Mouse (Mus musculus) liver (tissue): ENCODE results near the gene Casq2.

Experiments used
- DNase-seq: peaks from one replicate; pipeline ENCODE4 v3.0.0-alpha.2; 2020; ENCODE audit warnings: mixed read lengths

Casq2 gene

DNA sequence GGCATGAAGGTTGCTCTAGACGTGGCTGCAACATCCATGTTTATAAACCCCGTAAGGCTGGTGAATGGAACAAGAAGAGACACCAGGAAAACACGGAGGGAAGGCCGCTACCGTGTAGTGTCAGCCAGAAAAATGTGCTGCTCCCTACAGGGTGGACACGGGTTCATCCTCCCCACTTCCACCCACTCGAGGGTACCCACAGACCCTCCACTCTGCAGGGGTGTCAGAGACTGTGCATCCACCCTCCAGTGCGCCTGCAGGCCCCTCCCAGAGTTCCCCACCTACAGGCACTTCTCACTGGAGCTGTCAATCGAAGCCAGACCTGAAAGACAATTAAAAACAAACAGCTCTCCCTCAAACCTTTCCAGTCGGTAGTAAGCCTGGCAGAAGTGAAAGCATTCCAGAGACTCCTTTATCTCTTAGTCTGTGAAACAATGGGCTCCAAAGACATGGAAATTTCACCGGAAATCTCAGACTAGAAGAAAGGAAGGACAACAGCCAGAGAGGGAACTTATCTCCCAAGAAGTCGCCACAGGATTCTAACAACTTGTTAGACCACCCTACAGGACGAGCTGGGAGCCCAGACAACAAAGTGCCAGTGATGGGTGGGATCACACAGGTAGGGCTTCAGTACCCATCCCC, 2.5 kb upstream of the Casq2 start:
- DNase-seq: no peak

DNA sequence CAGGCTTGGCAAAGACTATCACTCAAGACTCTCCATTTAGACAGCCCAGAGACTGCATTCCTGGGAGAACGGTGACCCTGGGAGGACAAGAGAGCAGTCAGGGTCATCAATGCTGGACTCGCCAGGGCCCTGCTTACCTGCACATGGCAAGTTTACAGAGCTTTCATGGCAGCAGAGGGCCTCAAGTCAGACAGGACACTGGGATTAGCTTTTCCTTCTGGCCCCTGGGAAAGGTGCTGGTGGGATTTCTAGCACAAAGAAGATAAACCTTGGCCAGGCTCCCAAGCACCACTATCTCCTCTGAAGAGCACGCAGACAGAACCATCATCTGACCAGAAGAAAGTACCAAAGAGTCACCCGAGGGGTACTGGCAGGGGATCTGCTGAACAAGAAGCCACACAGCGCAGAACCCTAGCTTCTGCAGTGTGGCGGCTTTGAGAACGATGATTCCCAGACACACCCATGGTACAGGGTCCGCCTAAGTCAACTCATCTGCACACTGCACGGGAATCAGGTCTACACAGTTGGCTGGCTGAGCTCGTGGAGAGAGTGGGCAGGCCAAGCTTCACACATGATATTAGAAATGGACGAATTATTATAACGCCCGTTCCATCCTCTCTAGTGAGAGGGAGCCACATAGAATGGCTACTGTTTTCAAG, 1.3 kb upstream of the Casq2 start:
- DNase-seq: no peak

DNA sequence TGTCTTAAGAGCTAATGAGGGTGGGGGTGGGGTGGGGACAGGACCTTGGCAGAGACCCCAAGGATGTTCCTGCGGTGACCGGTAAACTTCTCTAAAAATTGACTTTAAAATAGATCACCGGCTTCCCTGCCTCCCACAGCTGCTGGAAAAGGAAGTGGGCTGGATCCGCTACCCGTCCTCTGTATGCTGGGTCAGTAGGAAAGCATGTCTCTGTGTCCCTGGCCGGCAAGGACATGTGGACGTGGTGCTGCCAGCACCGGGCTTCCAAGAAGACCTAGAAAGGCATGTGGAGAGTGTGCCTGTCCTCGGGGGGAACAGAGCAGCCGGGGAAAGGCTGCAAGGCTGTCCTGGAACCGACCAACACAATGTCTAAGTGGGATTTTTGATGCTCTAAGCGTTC, 496 bp upstream of the Casq2 start:
- DNase-seq: peak; percentile 9

DNA sequence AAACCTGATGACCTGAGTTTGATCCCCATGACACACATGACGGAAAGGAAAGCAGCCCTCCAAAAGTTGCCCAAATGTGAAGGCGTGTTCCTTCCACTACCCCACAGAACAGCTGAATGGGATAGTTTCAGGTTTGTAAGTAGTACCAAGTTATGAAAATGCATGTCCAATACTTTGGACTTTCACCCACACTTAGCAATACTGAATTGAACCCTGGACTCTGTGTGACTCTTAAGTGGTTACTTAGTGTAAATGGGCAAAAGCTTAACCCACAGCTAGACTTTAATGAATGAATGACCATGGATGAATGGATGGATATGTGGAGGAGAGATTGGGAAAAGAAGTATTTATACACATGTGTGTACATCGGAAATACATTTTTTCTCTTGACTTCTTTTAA, 8.6 kb downstream of the Casq2 start:
- no peak for DNase-seq

DNA sequence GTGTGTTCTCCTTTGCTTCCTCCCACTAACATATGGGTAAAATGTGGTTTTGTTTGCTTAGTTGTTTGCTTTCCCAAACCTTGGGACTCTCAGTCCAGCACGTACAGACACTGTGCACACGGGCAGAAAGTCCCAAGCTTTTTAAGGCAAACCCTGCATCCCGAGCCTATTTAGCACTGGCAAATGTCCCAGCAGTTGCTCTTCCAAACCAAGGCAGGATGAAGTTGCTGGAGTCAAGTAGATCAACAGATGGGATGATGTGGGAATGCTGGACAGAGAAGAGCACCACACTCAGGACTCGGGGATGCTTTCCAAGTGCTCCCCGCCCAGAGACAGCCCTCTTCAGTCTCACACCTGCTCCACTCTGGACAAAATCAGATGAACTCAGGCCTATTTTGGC, 9.2 kb downstream of the Casq2 start:
- DNase-seq: no peak

DNA sequence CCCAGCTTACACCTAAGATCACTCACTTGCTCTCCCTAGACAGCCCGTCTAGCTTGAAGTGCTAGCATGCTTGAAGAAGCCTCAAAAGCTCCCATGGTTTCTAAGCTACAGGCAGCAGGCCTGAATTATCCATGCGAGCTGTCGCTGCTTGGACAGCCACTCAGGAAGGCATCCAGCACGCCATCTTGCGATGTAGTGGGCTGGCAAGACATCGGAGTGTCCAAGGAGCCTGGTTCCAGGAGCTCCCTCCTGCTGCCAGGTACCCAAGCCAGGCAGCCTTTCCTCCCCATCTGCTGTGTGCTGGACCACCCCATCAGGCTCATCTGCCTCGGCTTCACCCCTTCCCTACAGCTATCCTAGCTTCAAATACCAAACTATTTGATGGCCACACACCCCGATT, 10.2 kb downstream of the Casq2 start:
- no peak for DNase-seq

DNA sequence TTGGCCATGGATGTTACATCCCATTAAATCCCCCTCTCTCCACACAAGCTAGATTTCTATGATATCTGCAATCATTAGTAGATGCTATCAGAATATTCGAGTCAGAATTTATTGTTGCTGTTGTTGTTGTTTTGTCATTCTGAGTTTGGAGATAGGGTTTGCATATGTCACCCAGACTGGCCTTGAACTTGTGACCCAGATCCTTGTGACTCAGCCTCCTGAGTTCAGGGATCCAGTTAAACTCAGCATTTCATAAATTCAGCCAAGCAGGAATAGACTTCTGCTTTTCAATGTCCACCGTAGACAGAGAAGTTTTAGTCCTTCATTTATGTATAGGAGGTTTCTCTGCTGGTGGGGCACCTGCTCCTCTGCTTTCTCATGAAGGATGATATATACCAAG, 10.8 kb downstream of the Casq2 start:
- no peak for DNase-seq

DNA sequence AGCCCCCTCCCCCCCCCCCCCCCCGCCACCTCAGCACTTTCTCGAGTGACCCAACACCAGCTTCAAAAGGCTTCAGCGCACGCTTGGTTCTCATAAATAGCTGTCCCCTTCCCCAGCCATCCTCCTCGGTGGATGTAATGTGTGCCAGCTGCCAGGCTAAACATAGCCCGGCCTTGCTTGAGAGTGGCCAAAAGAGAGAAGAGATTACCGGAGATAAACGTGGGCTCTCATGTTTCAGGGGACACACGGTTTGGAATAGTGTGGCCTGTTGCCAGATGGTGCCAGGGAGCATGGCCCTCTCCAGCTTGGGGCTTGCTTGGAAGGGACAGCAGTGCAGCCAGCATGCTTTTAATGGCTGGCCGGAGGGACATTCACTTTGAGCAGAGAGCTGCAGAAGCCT, 13.0 kb downstream of the Casq2 start:
- no peak for DNase-seq

DNA sequence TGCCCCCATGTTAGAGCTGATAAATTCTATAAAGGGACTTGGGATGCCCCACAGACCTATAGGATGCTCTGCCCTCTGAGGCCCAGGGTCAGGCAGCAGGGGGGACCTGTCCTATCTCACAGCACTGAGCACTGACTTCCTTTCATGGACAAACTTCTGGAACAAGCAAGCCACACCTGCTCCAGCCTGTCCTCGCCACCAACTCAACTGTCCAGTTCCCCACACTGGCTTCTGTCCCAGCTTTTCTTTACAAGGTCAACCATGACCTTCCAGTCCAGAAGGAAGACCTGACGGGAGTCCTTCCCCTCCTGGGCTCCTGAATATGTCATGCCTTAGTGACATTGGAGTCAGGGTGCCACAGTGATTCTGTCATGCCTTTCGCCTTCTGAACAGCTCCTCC, 13.6 kb downstream of the Casq2 start:
- no peak for DNase-seq

DNA sequence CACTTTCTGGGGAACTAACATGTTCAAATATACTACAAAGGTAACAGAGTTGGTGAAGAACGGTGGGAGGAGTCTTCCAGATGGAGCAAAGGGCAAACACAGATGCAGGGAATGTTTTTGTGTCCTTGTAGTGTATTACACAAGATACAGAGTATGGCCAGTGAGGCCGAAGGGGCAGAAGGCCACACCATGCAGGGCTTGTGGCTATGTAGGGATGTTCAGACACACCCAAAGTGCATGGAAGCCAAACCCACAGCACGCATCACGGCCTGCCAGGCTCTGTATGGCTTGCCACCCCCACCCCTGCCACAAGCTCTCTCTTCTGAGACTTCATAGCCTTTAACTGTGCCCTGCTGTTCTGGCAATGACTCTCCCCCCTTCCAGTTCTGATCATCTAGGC, 15.2 kb downstream of the Casq2 start:
- DNase-seq: no peak

DNA sequence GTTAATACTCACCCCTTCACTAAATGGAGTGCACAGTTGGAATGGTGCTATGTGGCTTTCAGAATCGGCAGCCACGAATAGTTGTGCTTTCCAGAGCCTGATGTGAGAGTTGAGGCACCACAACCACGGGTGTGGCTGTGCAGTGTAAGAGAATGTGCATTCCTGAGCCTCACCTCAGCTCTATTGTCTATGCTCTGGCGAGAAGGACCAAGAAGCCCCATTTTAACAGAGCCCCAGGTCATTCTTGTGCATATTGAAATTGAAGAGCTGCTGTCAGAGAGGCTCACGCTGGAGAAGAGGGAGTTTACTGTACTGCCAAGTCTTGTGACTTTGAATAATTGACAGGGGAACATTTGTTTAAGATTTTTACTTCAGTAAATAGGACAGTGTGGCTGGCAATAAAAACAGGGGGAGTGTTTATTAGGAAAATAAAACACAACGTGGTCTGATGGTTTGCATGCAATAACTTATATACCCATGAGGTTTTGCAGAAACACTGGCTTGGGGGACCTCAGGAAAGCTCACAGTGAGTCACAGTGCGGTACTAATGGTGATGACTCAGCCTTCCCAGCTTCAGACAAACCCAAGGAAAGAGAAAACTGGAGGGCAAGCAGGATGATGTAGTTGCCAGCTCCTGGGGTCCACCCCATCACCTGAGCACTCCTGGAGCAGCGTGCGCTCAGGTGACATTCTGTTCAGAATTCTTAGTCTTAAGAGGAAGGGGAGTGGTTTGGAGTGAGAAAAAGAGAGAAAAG, 17.8 kb downstream of the Casq2 start:
- DNase-seq: no peak

DNA sequence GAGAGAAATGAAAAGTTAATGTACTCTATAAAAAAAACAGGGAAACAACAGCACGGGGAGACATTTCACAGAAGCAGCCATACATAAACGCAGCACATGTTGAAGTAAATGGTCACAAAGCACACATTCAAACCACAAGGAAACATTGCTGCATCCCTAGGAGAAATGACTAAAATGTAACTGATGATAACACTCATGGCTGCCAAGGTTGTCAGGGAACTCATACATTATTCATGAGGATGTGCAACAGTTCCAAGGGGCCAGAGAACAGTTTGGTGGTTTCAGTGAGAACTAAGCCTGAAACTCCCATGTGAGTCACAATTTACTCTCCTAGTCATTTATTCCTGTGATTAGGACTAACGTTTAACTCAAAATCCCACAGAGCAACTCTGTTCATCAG, 22.0 kb downstream of the Casq2 start:
- DNase-seq: no peak

DNA sequence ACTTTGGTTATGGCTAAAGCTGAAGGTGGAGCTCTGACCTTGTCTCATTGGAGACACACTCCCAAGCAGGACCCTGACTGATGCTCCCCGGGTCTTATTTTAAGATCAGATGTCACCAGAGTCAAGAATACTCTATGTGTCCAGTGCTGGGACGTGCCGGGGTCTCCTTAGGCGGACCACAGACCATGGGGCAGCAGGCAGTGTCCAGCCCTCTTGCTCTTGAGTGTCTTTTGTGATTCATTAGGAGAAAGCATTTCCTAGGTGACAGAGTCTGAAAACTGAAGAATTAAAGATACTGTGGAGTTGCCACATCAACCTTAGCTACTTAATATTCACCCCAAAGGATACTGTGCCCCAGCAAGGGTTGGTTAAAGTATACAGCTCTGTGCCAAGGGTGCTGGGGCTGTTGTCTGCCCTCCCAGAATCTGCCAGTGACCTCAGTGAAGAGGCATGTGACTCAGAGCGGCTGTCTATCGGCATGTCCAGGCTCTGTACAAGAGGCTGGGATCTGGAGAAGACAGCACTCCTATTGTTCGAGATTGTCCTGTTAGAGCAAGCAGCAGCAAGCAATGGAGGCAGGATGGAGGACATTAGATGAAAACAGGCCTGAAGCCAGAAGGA, 25.9 kb downstream of the Casq2 start:
- DNase-seq: no peak

DNA sequence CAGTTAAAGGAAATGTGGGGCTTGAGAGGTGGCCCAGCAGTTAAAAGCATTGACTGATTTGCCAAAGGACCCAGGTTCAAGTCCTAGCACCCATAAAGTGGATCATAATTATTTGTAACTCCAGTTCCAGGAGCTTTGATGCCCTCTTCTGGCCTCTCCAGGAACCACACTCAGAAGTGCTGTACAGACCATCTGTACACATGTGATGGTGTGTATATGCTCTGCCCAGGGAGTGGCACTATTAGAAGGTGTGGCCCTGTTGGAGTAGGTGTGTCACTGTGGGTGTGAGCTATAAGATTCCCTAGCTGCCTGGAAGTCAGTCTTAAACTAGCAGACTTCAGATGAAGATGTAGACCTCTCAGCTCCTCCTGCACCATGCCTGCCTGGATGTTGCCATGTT, 34.7 kb downstream of the Casq2 start:
- DNase-seq: peak; percentile 60

DNA sequence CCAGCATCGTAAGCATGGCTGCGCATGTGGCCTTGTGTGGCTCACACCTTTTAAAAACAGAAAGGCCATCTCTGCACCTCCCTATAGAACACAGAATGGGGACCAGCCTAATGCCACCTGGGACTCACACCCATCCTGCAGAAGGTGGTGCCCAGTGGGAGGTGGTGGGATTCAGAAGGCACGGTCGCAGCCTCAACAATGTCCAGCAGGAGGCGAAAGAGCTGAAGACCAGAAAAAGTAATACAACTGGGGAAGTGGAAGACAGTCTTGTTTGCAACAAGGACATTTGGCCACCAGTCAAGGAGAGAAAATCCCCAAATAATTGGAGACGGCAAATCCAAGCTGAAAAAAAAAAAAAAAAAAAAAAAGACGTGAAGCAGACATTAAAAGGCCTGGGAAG, 35.8 kb downstream of the Casq2 start:
- DNase-seq: no peak

DNA sequence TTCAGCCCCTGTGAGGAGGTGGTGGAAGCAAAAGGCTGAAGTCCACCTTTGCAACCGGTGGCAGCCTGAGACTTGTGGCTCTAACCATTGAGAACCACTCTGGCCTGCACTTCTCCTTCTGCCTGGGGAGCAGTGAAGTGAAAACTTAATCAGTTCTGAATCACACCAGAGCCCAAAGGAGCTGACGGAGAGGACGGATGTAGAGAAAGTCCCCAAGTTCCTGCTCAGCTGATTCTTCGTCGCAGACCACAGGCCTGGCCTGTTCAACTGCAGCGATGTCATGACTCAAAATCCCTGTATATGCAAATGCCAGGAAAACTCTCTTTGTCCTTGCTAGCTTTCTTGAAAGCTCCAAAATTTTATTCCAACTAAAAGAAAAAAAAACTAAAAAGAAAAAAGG, 37.4 kb downstream of the Casq2 start:
- no peak for DNase-seq

DNA sequence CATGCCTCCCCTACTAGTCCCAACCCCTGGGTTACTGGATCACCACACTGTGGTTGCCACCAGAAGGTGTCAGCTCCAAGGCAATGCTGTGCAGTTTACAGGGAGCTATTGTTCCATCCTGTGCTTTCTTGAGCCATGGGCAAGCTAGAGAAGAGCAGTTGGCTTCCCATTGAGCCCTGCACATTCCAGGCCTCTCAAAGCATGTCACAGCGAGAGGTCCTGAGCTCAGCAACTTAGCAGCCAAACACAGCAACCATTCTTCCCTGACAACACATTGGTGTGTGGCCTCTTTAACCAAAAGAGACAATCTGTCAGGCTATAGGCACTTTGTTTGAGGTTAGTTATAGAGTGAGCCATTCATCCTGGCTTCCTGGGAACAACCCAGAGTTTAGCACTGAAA, 39.3 kb downstream of the Casq2 start:
- no peak for DNase-seq

DNA sequence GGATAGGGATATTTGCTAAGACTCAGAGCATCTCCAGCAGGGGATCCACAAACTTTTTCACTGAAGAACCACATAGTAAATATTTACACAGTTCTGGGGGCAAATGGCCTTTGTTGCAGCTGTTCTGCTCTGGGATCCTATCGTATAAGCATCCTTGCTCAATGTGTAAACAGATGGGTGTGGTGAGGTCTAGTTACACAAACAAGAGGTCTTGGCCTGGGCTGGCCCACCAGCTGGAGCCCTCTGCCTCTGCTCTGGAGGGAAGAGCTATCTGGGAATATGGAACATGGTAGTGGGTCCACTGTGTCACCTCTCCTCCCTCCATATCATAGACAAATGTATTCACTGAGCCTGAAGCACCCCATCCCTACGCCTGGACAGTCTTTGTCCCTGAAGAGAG, 40.9 kb downstream of the Casq2 start:
- DNase-seq: no peak

DNA sequence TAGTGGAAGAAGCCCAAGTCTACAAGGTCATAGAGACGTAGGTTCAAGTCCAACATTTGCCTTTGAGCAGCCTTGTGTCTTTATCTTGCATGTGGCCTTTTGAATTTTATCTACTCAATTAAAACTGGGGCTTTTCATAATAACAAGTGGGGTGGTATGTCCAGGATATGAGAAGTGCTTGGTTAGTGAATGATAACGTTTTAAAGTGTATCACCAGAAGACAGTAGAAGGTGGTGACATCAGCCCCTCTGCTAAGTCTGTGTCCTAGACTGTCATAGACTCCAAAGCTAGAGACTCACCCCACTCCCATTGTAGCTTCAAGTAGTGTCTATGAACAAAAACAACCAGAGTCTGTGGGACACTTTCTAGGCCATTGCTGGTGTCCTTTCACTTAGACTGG, 42.0 kb downstream of the Casq2 start:
- DNase-seq: no peak

DNA sequence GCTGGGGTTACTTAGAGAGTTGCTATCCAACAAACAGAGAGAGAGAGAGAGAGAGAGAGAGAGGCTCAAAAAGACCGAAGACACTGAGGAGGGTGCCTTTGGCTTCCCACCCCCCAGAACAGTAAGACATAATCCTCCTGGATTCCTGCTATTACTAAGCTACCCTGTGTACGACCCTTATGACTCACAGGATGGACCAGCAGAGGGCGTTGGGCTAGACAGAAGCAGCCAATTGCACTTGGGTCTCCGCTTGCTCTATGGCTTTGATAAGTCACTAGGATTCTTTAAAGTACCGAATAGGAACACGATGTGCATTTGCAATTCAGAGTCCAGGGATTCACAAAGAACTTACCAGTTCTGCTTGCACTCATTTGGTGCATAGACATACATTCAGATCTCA, 44.3 kb downstream of the Casq2 start:
- peak; percentile 61 for DNase-seq

DNA sequence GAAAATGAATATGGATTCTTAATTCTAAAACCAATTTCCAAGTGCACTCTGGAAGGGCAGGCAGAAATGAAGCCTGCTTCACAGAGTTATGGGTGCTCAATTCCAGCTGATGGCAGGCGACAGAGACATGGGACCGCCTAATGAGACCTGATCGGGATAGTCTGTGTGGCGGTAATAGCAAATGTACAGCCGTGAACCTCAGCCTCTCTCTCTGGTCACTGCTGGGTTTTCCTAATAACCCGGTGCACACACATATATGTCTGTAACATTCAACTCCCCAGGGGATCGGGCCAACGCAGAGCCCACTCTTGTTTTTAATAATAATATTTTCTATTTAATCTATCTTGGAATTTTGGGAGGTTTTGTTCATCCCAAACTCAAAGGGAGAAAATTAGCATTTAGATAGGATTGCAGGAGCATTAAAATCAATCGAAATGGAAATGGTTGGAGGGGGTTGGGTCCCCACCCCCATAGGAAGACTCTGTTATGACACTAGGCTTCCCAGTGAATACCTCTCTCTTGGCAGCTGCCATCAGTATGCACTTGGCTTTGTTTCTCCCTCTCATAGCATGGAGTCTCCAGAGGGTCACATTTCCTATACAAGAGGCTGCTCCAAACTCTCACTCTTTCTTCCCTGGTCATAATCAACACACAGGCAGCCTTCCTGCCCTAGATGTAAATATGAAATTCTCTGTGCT, 45.6 kb downstream of the Casq2 start:
- DNase-seq: no peak

DNA sequence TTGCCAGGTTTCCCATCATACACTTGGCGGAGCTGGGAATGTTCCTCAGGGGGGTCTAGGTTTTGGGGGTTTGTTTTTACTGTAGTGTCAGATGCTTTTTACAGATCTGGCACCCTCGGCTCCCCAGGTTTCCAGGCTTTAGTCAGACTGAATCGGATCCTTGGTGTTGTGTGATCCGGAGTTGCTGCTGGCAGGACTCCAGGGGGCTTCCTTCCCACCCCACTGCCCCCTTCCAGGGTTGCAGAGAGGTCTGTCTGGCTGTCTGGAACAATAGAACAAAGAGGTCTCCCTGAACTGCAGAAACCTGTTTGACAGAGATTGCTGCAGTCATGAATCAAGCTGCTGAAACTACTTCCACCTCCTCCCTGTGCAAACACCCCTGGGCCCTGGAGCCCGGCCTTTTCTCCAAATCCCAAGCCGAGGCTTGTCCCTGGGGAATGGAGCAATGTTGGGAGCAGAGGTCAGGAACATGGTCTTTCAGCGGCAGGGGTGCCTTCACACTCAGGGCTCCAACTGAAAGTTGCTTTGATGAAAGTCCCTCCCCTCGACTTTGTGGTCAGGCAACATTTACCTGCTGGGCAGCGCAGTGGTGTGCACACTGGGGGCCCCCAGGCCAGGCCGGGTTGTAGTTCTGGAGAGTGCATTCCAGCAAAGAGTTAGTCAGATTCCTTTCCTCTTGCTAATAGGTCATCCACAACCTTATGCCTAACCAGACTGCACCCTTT, 49.3 kb downstream of the Casq2 start:
- DNase-seq: peak; percentile 29

DNA sequence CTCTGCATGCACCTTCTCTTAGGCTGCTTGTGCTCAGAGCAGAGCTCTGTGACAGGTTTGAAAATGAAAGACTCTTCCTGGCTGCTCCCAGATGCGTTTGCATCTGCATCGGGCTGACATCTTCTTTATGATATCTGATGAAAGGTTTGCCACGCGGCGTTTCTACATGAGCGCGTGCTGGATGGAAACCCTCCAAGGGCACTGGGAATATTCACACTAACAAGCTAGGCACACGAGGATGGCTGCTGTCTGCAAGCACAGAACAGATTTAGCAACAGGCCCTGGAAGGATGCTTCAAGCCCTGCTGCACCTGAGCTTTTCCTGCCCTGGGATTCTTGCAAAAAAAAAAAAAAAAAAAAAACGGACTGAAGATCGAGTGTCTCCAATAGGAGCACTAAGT, 50.9 kb downstream of the Casq2 start:
- no peak for DNase-seq
